Mouse (Mus musculus): Measurements from ENCODE around the gene Extl2. TPM values are rescaled to one million over a fixed set of nuclear protein-coding genes. Genes with fewer than 3 reads are reported as not detected.

Gene Extl2
- 6.8 TPM for polyA plus RNA-seq (2017; shearing (Covaris generic))

DNA sequence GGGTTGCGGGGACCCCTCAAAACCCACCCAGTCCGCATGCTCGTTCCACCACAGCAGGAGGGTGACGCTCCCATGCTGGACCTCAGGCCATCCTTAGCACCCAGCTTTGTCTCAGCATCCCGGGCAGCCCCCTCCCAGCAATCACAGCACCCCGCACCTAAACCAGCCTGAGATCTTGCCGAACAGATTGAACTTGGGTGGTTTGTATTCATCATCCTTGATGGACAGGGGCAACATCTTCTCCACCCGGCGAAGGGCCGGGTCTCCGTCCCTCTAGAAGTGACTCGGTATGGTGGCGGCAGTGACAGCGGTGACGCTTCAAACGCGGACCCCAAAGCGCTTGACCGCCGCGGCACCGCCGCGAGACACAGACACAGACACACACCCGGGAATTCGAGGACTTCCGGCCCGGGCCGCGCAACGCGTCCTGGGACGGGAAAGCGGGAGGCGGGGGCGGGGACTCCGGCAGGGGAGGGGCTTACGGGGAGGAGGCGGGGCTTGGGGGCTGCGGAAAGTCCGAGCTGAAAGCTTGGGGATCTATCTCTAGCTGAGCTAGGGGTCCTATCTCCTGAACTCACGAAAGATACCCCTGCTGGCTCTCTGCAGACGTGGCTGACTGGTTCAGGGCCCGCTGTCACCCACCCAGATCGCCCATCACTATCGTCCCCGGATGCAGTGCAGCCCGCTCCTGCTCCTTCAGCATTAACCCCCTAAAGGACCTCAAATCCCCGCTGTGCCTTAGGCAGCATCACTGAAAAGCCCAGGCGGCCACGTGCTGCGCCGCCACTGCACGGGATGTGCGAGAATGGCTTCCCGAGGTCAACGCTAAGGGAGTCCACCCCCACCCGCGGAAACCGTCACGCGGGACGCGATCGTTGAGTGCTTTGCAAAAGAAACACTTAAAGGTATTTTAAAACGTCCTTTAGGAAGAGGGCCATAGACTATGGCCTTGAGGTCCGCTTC lies at the start of gene Extl2, which contains the start of gene Slc30a7:
TSS of gene Extl2 (plus strand) at position 485 of the 963 bp plus-strand sequence.
TSS of gene Slc30a7 (minus strand) at position 429 of the 963 bp plus-strand sequence.

Other genes with a start within 250 kb of the Extl2 start
- 92.5 TPM for gene Dph5, start 119.6 kb upstream of the Extl2 start, polyA plus RNA-seq (2017; shearing (Covaris generic))
- 60.9 TPM for gene Slc30a7, start 56 bp upstream of the Extl2 start, polyA plus RNA-seq (2017; shearing (Covaris generic))
- gene Vcam1, start 122.2 kb downstream of the Extl2 start, polyA plus RNA-seq (2017; shearing (Covaris generic)), result 5.4 TPM
- not detected for gene Gpr88, start 246.0 kb downstream of the Extl2 start, polyA plus RNA-seq (2017; shearing (Covaris generic))

Measured in CD4-positive, CD25-positive, alpha-beta regulatory T cell (primary cell).